Comparison of ENCODE assay signal across 11 mouse cellular contexts in the genomic region with DNA sequence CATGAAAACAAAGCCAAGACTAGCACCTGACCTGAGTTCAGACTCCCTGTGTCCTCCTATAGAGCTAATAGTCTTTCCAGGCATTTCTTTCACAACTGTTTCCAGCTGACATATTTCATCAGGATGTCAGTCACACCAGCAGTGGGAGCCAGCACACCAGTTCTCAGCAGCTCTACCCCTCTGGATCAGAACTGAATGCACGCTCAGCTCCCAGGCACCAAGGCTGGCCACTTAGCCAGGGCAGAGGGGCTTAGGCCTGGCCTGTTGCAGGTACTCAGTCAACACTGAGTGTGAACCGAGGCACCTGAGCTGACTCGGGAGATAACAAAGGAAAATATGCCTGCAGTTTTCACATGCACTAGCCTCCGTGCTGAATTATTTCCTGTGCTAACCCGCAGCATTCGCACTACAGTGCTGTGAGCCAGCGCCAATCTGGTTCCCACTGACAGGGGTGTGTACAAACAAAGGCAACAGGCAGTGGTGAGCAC.
DNase-seq lines count a peak whose midpoint lies in the region; ATAC-seq lines count a peak whose summit lies in the region.
"Had no signal": no experiment of that assay in that cellular context is flagged by ENCODE, and none has a peak within 500 bp of the region (broad histone marks: within the 10 kb centered on the region; RNA-seq: fewer than 3 reads in every experiment).

No protein-coding gene starts in this region.

- DNase-seq in heart, adult 11 months: peak; percentile 83
- no peak for DNase-seq in heart, postnatal 36 days
- DNase-seq in ovary, postnatal 36 days (ENCODE audit: low spot score): peak; percentile 12
- DNase-seq in ovary, postnatal 14 days (ENCODE audit: low spot score): no peak
- no peak for DNase-seq in adrenal gland, postnatal 36 days
- DNase-seq in spleen, postnatal 4 days (ENCODE audit: low spot score in 2 of 2): no peak
- DNase-seq: cerebellum, adult 11 months; kidney, adult 11 months had no signal

- no peaks in the 10 kb centered on the region for H3K9me3 ChIP-seq in hindbrain, embryonic 13.5 days
- H3K9me3 ChIP-seq in neural tube, embryonic 15.5 days (replicated peaks): no peaks in the 10 kb centered on the region
- H3K9me3 ChIP-seq: neural tube, embryonic 12.5 days had no signal

- intact Hi-C loops in heart, postnatal 36 days (cut with DNase I): no loop called here

- H3K4me2 ChIP-seq in hindbrain, embryonic 13.5 days: no peak overlapping the region
- H3K4me2 ChIP-seq in neural tube, embryonic 15.5 days: no peak overlapping the region
- H3K4me2 ChIP-seq: neural tube, embryonic 12.5 days had no signal

- H3K27ac ChIP-seq in hindbrain, embryonic 13.5 days: peak overlapping the region; percentile 55
- H3K27ac ChIP-seq in neural tube, embryonic 15.5 days (replicated peaks): peak overlapping the region; percentile 54
- H3K27ac ChIP-seq: neural tube, embryonic 12.5 days had no signal

- H3K9ac ChIP-seq in hindbrain, embryonic 13.5 days: 0 out of 2 replicates have a peak overlapping the region, but pooled peaks have one; percentile 30
- H3K9ac ChIP-seq in neural tube, embryonic 15.5 days (replicated peaks): no peak overlapping the region
- H3K9ac ChIP-seq: neural tube, embryonic 12.5 days had no signal

- peaks cover 83% of the 10 kb centered on the region for H3K4me1 ChIP-seq in hindbrain, embryonic 13.5 days (replicated peaks)
- peaks cover 45% of the 10 kb centered on the region for H3K4me1 ChIP-seq in neural tube, embryonic 15.5 days

- no peaks in the 10 kb centered on the region for H3K36me3 ChIP-seq in hindbrain, embryonic 13.5 days
- H3K36me3 ChIP-seq in neural tube, embryonic 15.5 days: no peaks in the 10 kb centered on the region
- H3K36me3 ChIP-seq: neural tube, embryonic 12.5 days had no signal

- H3K4me3 ChIP-seq in hindbrain, embryonic 13.5 days: no peak overlapping the region
- no peak overlapping the region for H3K4me3 ChIP-seq in neural tube, embryonic 15.5 days (replicated peaks)
- H3K4me3 ChIP-seq: neural tube, embryonic 12.5 days had no signal

- peaks cover 57% of the 10 kb centered on the region for H3K27me3 ChIP-seq in hindbrain, embryonic 13.5 days
- peaks cover 20% of the 10 kb centered on the region; the same call in 1 of the 2 replicates for H3K27me3 ChIP-seq in neural tube, embryonic 15.5 days (replicated peaks)

- ATAC-seq in hindbrain, embryonic 13.5 days (ENCODE audit: low FRiP score): no peak
- ATAC-seq in neural tube, embryonic 15.5 days (ENCODE audit: low FRiP score): no peak

- 68% methylated on average over 7 of the region's 7 CpGs for WGBS in hindbrain, embryonic 13.5 days
- WGBS in neural tube, embryonic 15.5 days: 66% methylated on average over 7 of the region's 7 CpGs

Comparison
In these comparisons a context has a peak if more than half of its experiments do, and no peak if none do; other contexts are left out.
1. DNase-seq: peak in heart, adult 11 months (single experiment) and ovary, postnatal 36 days (single experiment); none in heart, postnatal 36 days (0 of 2), ovary, postnatal 14 days (single experiment), adrenal gland, postnatal 36 days (0 of 2) and spleen, postnatal 4 days (0 of 2).